Mouse (Mus musculus) adrenal gland, adult 10 weeks (tissue): Measurements from ENCODE around the gene Rin2. TPM values are rescaled to one million over a fixed set of nuclear protein-coding genes. Genes with fewer than 3 reads are reported as not detected.

Source experiments
- polyA plus RNA-seq: library from polyadenylated mRNA; stranded (reverse); fragments of 350-450 nt; fragmentation: Illumina TruSeq; extraction: RNeasy Lipid Tissue Mini Kit (QIAGEN cat#74804); gene quantifications from one replicate; pipeline ENCODE4 v1.2.3, GENCODE M21; 2014; ENCODE audit warnings: low read depth, low replicate concordance

Rin2 gene
- 28.6 TPM for polyA plus RNA-seq

DNA sequence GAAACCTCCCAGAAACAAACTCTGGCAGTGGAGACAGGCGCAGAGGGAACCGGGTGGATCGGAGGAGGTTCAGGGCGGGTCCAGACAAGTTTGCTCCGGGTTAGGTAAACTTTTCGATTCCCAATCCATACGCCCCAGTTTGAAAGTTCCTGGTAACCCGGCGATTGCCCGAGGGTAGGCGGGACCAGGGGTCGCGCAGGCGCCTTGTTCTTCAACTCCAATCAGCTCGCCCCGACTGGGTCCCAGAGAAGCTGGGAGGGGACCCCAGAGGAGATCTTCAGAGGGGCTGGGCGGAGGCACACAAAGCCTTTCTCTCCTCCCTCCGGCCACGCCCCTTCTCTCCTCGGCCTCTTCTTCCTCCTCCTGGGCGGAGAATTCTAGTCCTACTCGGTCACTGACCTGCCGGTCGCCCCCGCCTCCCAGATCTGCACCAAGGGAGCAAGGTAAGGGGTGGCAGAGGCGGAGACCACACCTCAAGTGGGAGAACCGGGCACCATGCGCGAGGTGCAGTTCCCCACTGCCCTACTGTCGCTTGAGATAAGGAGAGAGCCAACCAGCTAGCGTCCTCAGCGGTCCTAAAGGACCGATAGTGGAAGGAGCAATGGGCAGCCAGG, at the start of gene Rin2:
TSS of gene Rin2 (plus strand) at position 74 of the 614 bp plus-strand sequence.

DNA sequence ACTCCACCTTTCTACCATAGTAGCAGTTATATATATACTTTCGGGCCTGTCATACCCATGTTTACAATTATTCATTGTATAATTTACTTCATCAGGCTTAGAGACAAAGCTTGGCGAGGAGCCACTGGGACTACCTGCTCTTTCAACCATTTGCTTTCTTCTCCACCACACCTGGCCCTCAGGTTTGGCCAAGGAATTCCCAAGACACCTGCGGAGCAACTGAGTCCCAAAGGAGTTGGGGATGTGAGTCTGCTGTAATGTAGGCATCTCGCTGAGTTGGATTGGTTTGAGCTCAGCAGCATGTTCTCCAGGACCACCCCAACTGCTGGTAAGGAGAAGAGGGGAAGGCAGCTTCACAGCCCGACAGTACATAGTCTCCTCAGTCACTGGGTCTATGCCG, 226.8 kb downstream of the Rin2 start, which contains the start of gene Naa20:
TSS of gene Naa20 (plus strand) at position 239 of the 400 bp plus-strand sequence.

DNA sequence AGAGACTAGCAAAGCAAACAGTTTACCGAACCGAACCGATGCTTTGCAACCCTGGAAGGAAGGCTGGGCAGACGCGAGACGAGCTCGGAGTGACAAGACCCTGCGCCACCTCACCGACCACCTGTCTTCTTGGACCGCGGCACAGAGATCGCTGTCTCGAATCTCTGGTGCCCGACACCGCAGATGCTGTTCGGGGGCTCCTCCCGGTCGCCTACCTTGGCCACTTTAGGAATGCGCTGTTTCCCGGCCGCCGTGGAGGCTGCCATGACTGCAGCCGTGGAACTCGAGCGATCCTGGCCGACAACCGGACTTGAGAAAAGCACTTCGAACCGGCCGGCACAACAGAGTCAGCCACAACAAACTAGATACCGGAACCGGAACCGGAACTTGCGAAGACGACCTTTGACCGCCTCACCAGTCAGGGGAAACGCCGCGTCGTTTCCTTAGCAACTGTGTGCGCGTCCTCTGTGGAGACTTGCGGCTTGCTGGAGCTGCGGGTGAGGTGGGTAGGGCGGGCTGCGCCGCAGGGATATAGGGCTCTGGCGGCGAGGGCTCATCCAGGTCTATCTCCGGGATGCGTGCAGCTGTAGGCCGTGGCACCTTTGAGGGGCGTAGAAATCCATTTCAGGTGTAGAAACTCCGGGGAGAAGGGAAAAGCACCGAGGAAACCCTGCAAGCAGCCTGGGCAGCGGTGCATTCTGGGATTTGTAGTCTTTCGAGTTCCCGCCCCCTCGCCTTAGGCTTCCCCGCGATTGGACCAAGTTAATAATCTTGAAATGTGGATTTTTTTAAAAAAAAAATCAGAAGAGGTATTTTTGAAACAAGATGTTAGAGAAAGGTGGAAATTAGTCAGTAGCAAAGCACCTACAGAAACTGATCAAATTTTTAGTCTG, 259.6 kb downstream of the Rin2 start, which contains the start of the genes Cfap61 and Crnkl1:
TSS of gene Cfap61 (plus strand) at position 446 of the 893 bp plus-strand sequence.
TSS of gene Crnkl1 (minus strand) at position 676 of the 893 bp plus-strand sequence.

Other genes starting within 250 kb of the Rin2 start
- 116 TPM for gene Naa20, start 226.9 kb downstream of the Rin2 start, polyA plus RNA-seq